Mouse (Mus musculus) thymus, adult 2 months (tissue): ENCODE measurements around the gene Mettl9. TPM values are rescaled to one million over a fixed set of nuclear protein-coding genes. Genes with fewer than 3 reads are reported as not detected.

Source experiments
- DNase-seq: peaks from one replicate; pipeline ENCODE4 v3.0.0; 2021
- H3K27ac ChIP-seq: fragments of 200-500 bp; 2 replicates; pipeline ENCODE4 v1.5.1; 2012; ENCODE audit warnings: low read length, control low read depth; ENCODE audit not compliant: control insufficient read depth, insufficient read depth
- H3K27me3 ChIP-seq: fragments of 200-500 bp; 2 replicates; pipeline ENCODE4 v1.6.1; 2012; ENCODE audit warnings: mild to moderate bottlenecking, low read length, moderate library complexity, mixed read lengths; ENCODE audit not compliant: control insufficient read depth, insufficient read depth
- H3K36me3 ChIP-seq: fragments of 200-500 bp; 2 replicates; pipeline ENCODE4 v1.6.1; 2012; ENCODE audit warnings: mild to moderate bottlenecking, low read length, moderate library complexity; ENCODE audit not compliant: control insufficient read depth, insufficient read depth
- H3K4me1 ChIP-seq: fragments of 200-500 bp; replicated peaks from 2 replicates; pipeline ENCODE4 v1.6.1; 2012; ENCODE audit warnings: low read length; ENCODE audit not compliant: control insufficient read depth, insufficient read depth
- H3K4me3 ChIP-seq: fragments of 200-500 bp; 2 replicates; pipeline ENCODE4 v1.5.1; 2012; ENCODE audit warnings: mild to moderate bottlenecking, low read length, control low read depth, moderate library complexity; ENCODE audit not compliant: control insufficient read depth, insufficient read depth
- CTCF ChIP-seq: fragments of 200-500 bp; IDR thresholded peaks from 2 replicates; pipeline ENCODE4 v1.5.1; 2012; ENCODE audit warnings: mild to moderate bottlenecking, control low read depth, low read length, moderate library complexity, borderline replicate concordance; ENCODE audit not compliant: control insufficient read depth, poor library complexity, insufficient read depth; ENCODE audit errors: extremely low read depth
- POLR2A ChIP-seq: fragments of 200-500 bp; IDR thresholded peaks from 2 replicates; pipeline ENCODE4 v1.6.1; 2012; ENCODE audit warnings: mild to moderate bottlenecking, low read length, control low read depth, moderate library complexity; ENCODE audit not compliant: control insufficient read depth, poor library complexity, insufficient read depth; ENCODE audit errors: extremely low read depth
- WGBS: fragments of 180-500 bp; shearing (Covaris S2); methylation state at CpG from one replicate; pipeline ENCODE4 v1.1.7; 2018; 5-methylcytosine and 5-hydroxymethylcytosine counted together
- polyA plus RNA-seq: library from polyadenylated mRNA; depleted of rRNA; stranded (reverse); fragments of >200 nt; gene quantifications from 2 replicates; pipeline ENCODE4 v1.2.3, GENCODE M21; 2012

Gene Mettl9
- polyA plus RNA-seq, 1 experiment, result 20.7 TPM

DNA sequence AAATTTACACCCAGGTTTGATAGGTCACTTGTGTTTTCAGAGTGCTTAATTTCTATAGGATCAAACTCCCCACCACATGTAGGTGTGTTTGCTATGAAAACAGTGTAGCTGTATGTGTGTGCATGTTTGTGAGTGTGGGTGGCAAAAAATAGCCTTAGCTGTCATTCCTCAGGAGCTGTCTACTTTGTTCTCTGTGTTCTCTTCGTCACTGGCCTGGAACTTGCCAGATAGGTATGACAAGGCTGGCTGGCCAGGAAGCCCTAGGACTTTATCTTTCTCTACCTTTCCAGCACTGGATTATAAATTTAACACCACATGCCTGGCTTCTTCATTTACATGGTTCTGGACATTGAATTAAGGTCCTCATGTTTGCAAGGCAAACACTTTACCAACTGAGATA, 10.0 kb downstream of the Mettl9 start:
- Histone ChIP-seq H3K27me3 (no peaks in the 10 kb centered on the region), H3K4me3 (no peak overlapping the region), H3K36me3 (no peaks in the 10 kb centered on the region), H3K4me1 (peaks cover 10% of the 10 kb centered on the region), H3K27ac (no peak overlapping the region)
- no peak for DNase-seq
- WGBS, result 86% methylated on average over 1 of the region's 1 CpGs
- no peak for TF ChIP-seq POLR2A

DNA sequence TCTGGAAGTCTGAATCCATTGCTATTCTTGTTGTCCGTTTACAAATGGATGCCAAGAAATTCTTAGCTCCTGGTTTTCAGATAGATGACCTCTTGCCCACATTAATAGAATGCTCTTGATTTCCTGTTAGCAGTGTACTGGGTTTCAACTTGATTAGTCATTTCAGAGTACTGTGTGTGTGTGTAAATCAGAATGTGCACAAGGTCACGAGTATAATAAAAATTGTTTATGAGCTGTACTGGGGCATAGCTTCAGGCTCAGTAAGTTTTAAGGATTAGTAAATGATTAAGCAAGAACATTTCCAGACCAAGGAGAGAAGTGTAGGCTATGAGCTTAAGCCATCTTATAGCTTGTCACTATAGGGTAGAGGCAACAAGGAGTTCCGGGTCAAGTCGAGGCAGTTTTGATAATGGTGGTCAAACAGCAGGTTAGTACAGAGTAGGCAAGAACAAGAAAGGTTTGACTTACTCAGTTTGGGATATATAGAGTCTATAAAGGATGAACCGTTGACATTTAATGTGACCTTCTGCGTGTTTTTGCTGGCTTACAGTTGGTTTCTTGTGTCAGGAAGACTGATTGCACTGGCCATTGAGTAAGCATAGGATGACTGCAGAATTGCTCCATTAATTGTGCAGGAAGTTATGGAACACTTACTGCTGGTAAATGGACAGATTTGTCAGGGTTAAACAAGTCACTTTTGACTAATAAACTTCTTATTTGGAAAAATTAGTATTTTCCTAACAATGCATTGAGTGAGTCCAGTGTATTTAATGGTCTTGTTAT, 11.6 kb downstream of the Mettl9 start:
- Histone ChIP-seq H3K36me3 (no peaks in the 10 kb centered on the region), H3K4me1 (peaks cover 6% of the 10 kb centered on the region), H3K4me3 (no peak overlapping the region), H3K27ac (no peak overlapping the region), H3K27me3 (no peaks in the 10 kb centered on the region)
- TF ChIP-seq CTCF (no peak), POLR2A (no peak)
- DNase-seq, result no peak
- 93% methylated on average over 6 of the region's 6 CpGs for WGBS

DNA sequence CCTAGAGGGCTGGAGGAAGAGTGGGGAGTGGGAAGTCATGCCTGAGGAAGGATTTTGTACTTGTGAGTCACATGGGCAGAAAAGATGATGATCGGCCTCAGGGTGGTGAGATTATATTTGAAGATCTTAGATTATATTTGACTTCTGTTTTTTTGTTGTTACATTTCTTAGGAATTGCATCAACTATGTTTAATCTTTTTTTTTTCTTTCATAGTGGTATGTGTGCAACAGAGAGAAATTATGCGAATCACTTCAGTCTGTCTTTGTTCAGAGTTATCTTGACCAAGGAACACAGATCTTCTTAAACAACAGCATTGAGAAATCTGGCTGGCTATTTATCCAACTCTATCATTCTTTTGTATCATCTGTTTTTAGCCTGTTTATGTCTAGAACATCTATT, 13.4 kb downstream of the Mettl9 start:
- Histone ChIP-seq H3K4me1 (peaks cover 1% of the 10 kb centered on the region; the same call in 1 of the 2 replicates), H3K27me3 (no peaks in the 10 kb centered on the region), H3K4me3 (no peak overlapping the region), H3K36me3 (0 out of 2 replicates have a peak, but pooled peaks cover 4% of the 10 kb centered on the region), H3K27ac (no peak overlapping the region)
- no peak for DNase-seq
- 95% methylated on average over 2 of the region's 2 CpGs for WGBS
- TF ChIP-seq POLR2A, result no peak
- TF ChIP-seq CTCF, result no peak

DNA sequence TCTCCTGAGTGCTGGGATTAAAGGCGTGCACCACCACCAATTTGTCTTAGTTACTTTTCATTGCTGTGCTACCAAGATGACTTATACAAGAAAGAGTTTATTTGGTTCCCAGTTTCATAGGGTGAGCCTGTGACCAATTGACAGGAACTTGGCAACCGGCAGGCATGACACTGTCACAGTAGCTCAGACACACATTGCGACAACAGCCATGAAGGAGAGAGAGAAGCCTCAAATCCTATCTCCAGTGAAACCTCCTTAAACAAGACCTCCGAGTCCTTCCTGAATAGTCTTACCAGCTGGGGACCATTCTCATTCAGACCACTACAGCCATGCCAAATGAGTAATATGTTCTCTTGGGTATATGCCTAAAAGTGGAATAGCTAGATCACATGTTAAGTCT, 18.8 kb downstream of the Mettl9 start:
- Histone ChIP-seq H3K27ac (no peak overlapping the region), H3K27me3 (no peaks in the 10 kb centered on the region), H3K4me3 (no peak overlapping the region), H3K4me1 (no peaks in the 10 kb centered on the region), H3K36me3 (peaks cover 19% of the 10 kb centered on the region)
- DNase-seq, result no peak
- TF ChIP-seq CTCF (no peak), POLR2A (no peak)
- 97% methylated on average over 4 of the region's 4 CpGs for WGBS

DNA sequence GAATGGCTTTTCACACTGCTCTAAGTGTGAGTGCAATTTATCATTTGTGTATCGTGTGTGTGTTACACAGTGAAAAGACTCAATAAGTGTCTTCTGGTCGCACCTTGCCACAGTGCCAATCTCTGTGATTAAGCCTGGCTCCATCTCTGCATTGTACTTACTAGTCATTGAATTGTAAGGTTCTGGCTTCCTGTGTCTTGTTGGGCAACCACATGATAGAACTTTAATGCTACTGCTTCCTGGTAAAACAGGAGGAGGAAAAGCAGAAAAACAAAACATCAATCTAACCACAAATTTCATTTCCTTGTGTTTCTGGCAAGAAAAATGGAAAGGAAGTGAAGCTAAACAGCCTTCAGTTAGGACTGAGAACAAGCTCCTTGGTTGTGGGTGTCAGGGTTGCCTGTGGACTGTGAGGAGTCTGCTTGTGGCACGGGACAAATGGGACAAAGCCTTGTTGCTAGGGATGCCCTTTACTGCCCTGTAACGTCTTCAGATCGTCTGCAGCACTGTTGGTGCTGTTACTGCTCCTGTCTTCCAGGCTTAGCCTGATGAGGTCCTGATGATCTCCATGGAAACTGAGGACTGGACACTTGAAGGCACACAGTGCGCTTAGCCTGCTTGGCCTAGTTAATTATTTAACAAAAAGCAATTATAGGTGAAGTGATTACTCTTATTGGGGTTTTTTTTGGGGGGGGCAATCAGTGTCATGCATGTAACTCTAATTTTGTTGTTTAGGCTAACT, 25.4 kb downstream of the Mettl9 start:
- Histone ChIP-seq H3K36me3 (peaks cover 4% of the 10 kb centered on the region), H3K27me3 (no peaks in the 10 kb centered on the region), H3K4me3 (no peak overlapping the region), H3K27ac (peak overlapping the region; percentile 65), H3K4me1 (peaks cover 11% of the 10 kb centered on the region)
- peak; percentile 18 for DNase-seq
- 30% methylated on average over 6 of the region's 6 CpGs for WGBS
- TF ChIP-seq POLR2A, result no peak
- TF ChIP-seq CTCF, result no peak

DNA sequence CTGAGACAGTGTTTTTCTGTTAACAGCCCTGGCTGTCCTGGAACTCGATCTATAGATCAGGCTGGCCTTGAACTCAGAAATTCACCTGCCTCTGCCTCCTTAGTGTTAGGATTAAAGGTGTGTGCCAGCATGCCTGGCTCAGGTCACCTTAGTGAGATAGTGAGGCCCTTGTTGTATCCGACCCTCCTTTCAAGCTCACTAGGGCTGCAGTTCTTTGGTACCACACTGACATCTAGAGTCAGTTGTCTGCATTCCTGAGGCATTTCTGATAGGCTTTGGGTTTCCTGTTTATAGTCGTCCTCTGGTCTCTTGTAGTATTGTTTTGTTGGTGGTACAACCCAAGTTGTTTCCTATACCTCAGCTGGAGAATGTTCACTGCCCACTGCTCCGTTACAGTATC, 30.1 kb downstream of the Mettl9 start:
- Histone ChIP-seq H3K4me3 (no peak overlapping the region), H3K4me1 (peaks cover 5% of the 10 kb centered on the region), H3K27me3 (no peaks in the 10 kb centered on the region), H3K36me3 (no peaks in the 10 kb centered on the region), H3K27ac (no peak overlapping the region)
- 67% methylated on average over 4 of the region's 4 CpGs for WGBS
- no peak for TF ChIP-seq POLR2A
- TF ChIP-seq CTCF, result no peak
- DNase-seq, result peak; percentile 30
